Mouse (Mus musculus): ENCODE measurements around the gene Myt1l. TPM values are rescaled to one million over a fixed set of nuclear protein-coding genes. Genes with fewer than 3 reads are reported as not detected.

Myt1l gene
- polyA plus RNA-seq, 1 experiment from 2014 or later, result 1.2 TPM

DNA sequence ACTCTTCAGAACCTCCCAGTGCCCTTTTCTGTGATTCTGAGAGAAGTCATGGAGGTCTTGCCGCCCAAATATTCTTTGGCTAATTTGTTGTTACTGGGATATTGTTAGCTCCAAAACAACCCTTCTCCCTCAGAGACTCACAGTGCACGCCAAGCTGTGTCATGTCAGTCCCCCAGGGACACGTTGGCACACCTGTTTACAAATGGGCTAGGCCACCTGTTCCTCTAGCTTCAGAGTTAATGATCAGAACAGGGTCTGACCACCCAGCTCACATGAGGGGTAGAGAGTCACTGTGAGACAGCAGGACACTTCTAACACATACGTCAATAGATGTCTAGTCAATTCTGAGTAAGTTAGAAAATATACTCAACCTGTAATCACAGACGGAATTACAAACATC lies 12.6 kb downstream of the Myt1l start:
- H3K27me3 ChIP-seq (replicated peaks; ENCODE audit: control insufficient read depth, insufficient read depth, low read length), result no peaks in the 10 kb centered on the region; the same call in 1 of the 2 replicates
- H3K36me3 ChIP-seq (ENCODE audit: control insufficient read depth, insufficient read depth), result no peaks in the 10 kb centered on the region
- no peak overlapping the region for H3K27ac ChIP-seq (ENCODE audit: low read depth, low read length)
- no peaks in the 10 kb centered on the region for H3K4me1 ChIP-seq (replicated peaks; ENCODE audit: control insufficient read depth, insufficient read depth, low read length)
- no peaks in the 10 kb centered on the region for H3K9me3 ChIP-seq (ENCODE audit: control insufficient read depth)
- ATAC-seq, result no peak
- no peak overlapping the region for H3K9ac ChIP-seq (ENCODE audit: low read depth, low read length)
- no peak for TF ChIP-seq CTCF (IDR thresholded peaks at IDR 0.05; ENCODE audit: low read depth)
- WGBS, result 75% methylated on average over 5 of the region's 5 CpGs
- H3K4me3 ChIP-seq (ENCODE audit: low read depth, low read length), result no peak overlapping the region
- no peak overlapping the region for H3K4me2 ChIP-seq (replicated peaks; ENCODE audit: low read depth)

DNA sequence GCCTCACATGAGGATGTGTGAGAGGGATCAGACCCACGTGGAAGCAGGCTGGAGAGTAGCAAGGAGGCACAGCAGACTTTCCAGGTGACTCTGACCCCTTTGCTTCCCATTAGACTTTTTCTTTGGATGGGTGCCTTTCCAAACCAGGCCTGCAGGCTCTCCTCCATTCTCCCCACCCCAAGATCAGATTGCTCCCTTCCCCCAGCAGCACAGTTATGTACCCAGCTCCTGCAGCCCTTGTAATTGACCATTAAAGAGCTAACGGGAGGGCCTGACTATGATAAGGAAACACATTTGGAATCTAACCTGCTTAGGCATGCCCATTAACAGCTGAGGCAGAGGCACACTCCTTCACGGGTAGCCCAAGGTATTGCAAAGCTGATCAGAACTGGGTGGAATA lies 17.9 kb downstream of the Myt1l start:
- Histone ChIP-seq H3K9me3 (ENCODE audit: control insufficient read depth) (no peaks in the 10 kb centered on the region), H3K9ac (ENCODE audit: low read depth, low read length) (no peak overlapping the region), H3K36me3 (ENCODE audit: control insufficient read depth, insufficient read depth) (no peaks in the 10 kb centered on the region), H3K4me1 (replicated peaks; ENCODE audit: control insufficient read depth, insufficient read depth, low read length) (no peaks in the 10 kb centered on the region), H3K27ac (ENCODE audit: low read depth, low read length) (no peak overlapping the region), H3K27me3 (replicated peaks; ENCODE audit: control insufficient read depth, insufficient read depth, low read length) (no peaks in the 10 kb centered on the region), H3K4me2 (replicated peaks; ENCODE audit: low read depth) (no peak overlapping the region), H3K4me3 (ENCODE audit: low read depth, low read length) (no peak overlapping the region)
- no peak for ATAC-seq
- TF ChIP-seq CTCF (IDR thresholded peaks at IDR 0.05; ENCODE audit: low read depth), result no peak
- WGBS, result 37% methylated on average over 3 of the region's 3 CpGs

DNA sequence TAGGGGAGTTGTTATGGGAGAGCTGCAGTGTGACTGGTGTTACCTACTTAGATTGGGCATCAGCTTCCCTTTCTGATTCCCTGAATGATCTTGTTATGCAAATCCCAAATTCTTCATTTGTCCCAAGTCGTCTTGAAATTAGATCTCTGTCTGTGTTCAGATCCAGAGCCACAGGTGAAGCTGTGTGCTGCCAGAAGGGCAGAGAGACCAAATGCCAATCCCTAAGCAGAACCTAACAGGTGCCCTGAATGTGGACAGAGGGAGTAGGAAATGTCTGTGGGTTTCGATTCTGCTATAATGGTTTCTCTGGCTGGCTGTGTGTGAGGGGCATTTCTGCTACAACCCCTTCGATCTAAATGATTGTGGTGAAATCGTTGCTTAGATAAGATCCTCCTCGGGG lies 18.9 kb downstream of the Myt1l start:
- H3K4me3 ChIP-seq (ENCODE audit: low read depth, low read length), result no peak overlapping the region
- WGBS, result 67% methylated on average over 5 of the region's 5 CpGs
- TF ChIP-seq CTCF (IDR thresholded peaks at IDR 0.05; ENCODE audit: low read depth), result no peak
- H3K4me2 ChIP-seq (replicated peaks; ENCODE audit: low read depth), result no peak overlapping the region
- no peak for ATAC-seq
- H3K36me3 ChIP-seq (ENCODE audit: control insufficient read depth, insufficient read depth), result no peaks in the 10 kb centered on the region
- H3K4me1 ChIP-seq (replicated peaks; ENCODE audit: control insufficient read depth, insufficient read depth, low read length), result no peaks in the 10 kb centered on the region
- H3K9me3 ChIP-seq (ENCODE audit: control insufficient read depth), result no peaks in the 10 kb centered on the region
- H3K27me3 ChIP-seq (replicated peaks; ENCODE audit: control insufficient read depth, insufficient read depth, low read length), result no peaks in the 10 kb centered on the region
- no peak overlapping the region for H3K9ac ChIP-seq (ENCODE audit: low read depth, low read length)
- no peak overlapping the region for H3K27ac ChIP-seq (ENCODE audit: low read depth, low read length)

DNA sequence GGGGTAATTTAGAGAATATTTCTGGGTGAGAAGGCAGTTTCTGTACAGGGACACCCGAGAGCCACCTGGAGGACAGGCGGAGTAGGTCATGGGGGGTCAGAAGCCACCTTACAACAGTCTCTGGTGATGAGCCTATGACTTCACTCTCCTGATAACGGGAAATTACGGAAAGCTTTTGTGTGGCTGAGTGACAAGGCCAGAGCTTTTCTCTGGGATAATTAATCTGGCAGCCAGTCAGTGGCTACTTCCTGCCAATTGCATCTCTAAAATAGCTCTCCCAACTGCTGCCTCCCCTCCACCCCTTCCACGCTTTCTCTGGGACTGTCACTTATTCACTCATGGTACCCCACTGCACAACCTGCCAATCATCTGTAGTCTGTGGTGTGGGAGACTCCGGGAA lies 19.6 kb downstream of the Myt1l start:
- no peak overlapping the region for H3K9ac ChIP-seq (ENCODE audit: low read depth, low read length)
- no peak for TF ChIP-seq CTCF (IDR thresholded peaks at IDR 0.05; ENCODE audit: low read depth)
- 68% methylated on average over 6 of the region's 6 CpGs for whole genome bisulfite sequencing
- no peaks in the 10 kb centered on the region for H3K4me1 ChIP-seq (replicated peaks; ENCODE audit: control insufficient read depth, insufficient read depth, low read length)
- no peaks in the 10 kb centered on the region for H3K36me3 ChIP-seq (ENCODE audit: control insufficient read depth, insufficient read depth)
- H3K27ac ChIP-seq (ENCODE audit: low read depth, low read length), result no peak overlapping the region
- H3K27me3 ChIP-seq (replicated peaks; ENCODE audit: control insufficient read depth, insufficient read depth, low read length), result no peaks in the 10 kb centered on the region
- no peak overlapping the region for H3K4me2 ChIP-seq (replicated peaks; ENCODE audit: low read depth)
- H3K4me3 ChIP-seq (ENCODE audit: low read depth, low read length), result no peak overlapping the region
- no peak for ATAC-seq
- H3K9me3 ChIP-seq (ENCODE audit: control insufficient read depth), result no peaks in the 10 kb centered on the region

DNA sequence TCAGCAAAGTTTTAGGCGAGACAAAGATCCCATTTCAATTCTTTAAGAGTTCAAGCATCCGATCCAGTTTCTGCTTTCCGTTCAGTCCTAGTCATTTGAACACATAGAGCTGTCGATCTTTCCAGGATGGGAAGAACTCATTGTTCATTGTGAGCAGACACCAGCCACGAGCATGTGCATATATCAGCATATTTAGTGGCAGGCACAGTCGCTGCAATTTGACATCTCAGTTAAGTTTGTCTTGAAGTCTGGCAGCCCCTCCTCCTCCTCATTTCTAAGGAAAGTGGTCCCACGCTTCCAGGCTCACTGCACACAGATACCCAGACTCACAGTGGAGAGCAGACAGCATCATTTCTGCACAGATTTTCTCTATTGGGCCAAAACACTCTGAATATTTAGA lies 25.0 kb downstream of the Myt1l start:
- Histone ChIP-seq H3K36me3 (ENCODE audit: control insufficient read depth, insufficient read depth) (no peaks in the 10 kb centered on the region), H3K9me3 (ENCODE audit: control insufficient read depth) (no peaks in the 10 kb centered on the region), H3K9ac (ENCODE audit: low read depth, low read length) (no peak overlapping the region), H3K4me3 (ENCODE audit: low read depth, low read length) (no peak overlapping the region), H3K4me2 (replicated peaks; ENCODE audit: low read depth) (no peak overlapping the region), H3K27me3 (replicated peaks; ENCODE audit: control insufficient read depth, insufficient read depth, low read length) (no peaks in the 10 kb centered on the region), H3K27ac (ENCODE audit: low read depth, low read length) (no peak overlapping the region), H3K4me1 (replicated peaks; ENCODE audit: control insufficient read depth, insufficient read depth, low read length) (no peaks in the 10 kb centered on the region)
- WGBS, result 71% methylated on average over 7 of the region's 7 CpGs
- TF ChIP-seq CTCF (IDR thresholded peaks at IDR 0.05; ENCODE audit: low read depth), result no peak
- no peak for ATAC-seq

DNA sequence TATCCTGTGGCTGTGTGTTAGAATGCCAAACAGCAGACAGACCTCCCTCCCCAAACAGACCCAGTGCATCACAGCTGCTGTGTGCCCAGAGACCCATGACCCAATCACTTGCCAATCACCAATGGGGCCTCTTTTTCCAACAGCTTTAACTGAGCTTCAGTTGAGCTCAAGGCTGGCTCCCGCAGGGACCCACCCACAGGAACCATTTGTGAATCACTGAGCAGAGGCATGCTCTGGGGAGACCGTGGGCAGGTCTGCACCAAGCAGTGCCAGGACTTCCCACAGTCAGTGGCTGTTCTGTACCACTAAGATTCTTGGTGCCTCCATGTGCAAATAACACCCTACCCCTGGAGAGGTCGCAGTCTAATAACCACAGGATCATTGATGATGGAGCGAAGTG lies 27.5 kb downstream of the Myt1l start:
- no peak overlapping the region for H3K27ac ChIP-seq (ENCODE audit: low read depth, low read length)
- no peak overlapping the region for H3K9ac ChIP-seq (ENCODE audit: low read depth, low read length)
- ATAC-seq, result no peak
- no peak for TF ChIP-seq CTCF (IDR thresholded peaks at IDR 0.05; ENCODE audit: low read depth)
- no peaks in the 10 kb centered on the region for H3K4me1 ChIP-seq (replicated peaks; ENCODE audit: control insufficient read depth, insufficient read depth, low read length)
- no peak overlapping the region for H3K4me2 ChIP-seq (replicated peaks; ENCODE audit: low read depth)
- H3K9me3 ChIP-seq (ENCODE audit: control insufficient read depth), result no peaks in the 10 kb centered on the region
- H3K4me3 ChIP-seq (ENCODE audit: low read depth, low read length), result no peak overlapping the region
- no peaks in the 10 kb centered on the region for H3K27me3 ChIP-seq (replicated peaks; ENCODE audit: control insufficient read depth, insufficient read depth, low read length)
- no peaks in the 10 kb centered on the region for H3K36me3 ChIP-seq (ENCODE audit: control insufficient read depth, insufficient read depth)
- 74% methylated on average over 4 of the region's 4 CpGs for WGBS

- no peaks in the 10 kb centered on the region for H3K9me3 ChIP-seq (ENCODE audit: control insufficient read depth)
- WGBS, result 61% methylated on average over 3 of the region's 3 CpGs
- TF ChIP-seq CTCF (IDR thresholded peaks at IDR 0.05; ENCODE audit: low read depth), result no peak
- H3K27ac ChIP-seq (ENCODE audit: low read depth, low read length), result no peak overlapping the region
- no peak for ATAC-seq
- no peaks in the 10 kb centered on the region for H3K36me3 ChIP-seq (ENCODE audit: control insufficient read depth, insufficient read depth)
- no peak overlapping the region for H3K4me2 ChIP-seq (replicated peaks; ENCODE audit: low read depth)
- no peaks in the 10 kb centered on the region for H3K4me1 ChIP-seq (replicated peaks; ENCODE audit: control insufficient read depth, insufficient read depth, low read length)
- no peak overlapping the region for H3K4me3 ChIP-seq (ENCODE audit: low read depth, low read length)
- H3K9ac ChIP-seq (ENCODE audit: low read depth, low read length), result no peak overlapping the region
- H3K27me3 ChIP-seq (replicated peaks; ENCODE audit: control insufficient read depth, insufficient read depth, low read length), result no peaks in the 10 kb centered on the region
Measured at GRCm38 (mm10) chr12:29556408-29556807, 28.2 kb downstream of the Myt1l start.

Data from intestine, postnatal 0 days (tissue).